Mouse (Mus musculus) kidney, adult 18-20 months (tissue): ENCODE results near the gene Zkscan2.

ENCODE experiments used
- DNase-seq: peaks from one replicate; pipeline ENCODE4 v3.0.0; 2021

Zkscan2 gene

GRCm38 (mm10) chr7:123430411-123430705 lies 69.9 kb downstream of the Zkscan2 start:
- no peak for DNase-seq

DNA sequence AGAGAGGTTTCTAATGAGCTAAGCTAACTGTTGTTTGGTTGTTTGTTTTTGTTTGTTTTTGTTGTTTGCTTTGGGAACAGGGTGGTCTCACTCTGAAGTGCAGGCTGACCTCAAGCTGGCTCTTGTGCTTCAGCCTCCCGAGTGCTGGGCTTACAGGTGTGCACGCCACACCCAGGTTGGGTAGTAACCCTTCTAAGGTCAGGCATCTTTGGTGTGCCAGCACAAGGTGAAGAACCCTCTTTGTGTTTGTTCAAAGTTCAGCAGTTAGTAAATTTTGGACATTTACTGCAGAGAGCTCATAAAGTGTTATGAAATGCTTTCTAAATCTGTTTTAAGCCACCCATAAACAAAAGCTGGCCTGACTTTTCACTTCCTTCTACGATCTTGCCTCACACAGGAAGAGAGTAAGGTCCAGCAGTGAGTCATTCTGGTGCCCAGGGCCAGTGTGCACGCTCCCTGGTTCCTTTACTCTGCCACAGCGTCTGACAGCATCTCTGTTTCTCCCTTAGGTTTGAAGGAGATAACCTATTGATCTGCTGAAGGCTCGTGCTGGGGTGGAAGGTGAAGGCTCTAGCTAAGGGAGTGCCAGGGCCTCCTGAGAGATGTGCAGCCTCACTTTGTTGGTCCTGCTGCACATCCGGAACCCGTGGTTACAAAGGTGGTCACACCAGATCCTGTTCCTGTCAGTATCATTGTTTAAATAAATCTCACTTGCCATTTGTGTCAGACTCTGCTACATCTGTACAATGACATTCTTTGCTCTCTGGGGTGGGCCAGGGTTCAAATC lies 70.4 kb downstream of the Zkscan2 start:
- no peak for DNase-seq
